Mouse (Mus musculus): Measurements from ENCODE around the gene Rnf10.

DNA sequence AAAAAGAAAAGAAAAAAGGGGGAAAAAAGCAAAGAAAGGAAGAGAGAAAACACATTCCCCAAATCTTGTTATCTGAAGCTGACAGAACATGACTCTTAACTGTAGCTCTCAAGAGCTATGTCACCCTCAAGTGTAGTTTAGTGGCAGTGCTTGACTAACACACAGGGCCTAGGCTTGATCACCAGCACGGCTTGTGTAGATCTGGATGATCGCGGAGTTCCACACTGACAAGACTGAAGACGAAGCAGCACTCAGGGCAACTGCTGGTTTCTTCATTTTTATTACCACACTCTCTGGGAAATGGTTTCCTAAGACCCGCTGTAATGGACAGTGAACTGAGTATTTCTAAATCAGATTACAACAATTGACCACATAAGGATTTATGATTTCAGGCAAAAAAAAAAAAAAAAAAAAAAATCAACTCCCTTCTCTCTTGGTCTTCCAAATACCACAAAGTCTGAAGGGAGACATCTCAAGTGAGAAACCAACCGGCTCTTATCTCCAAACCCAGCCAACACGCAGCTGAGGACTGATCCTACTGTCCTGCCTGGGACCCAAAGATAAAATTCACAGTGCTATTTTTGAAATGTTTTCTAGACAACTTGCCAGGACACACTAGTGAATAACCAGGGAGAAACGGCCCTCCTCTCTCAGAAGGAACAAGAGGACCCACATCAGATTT lies 5.8 kb downstream of the Rnf10 start:
- TF ChIP-seq ZC3H11A (IDR thresholded peaks at IDR 0.05; ENCODE audit: borderline replicate concordance, low read depth, low read length) (no peak), MAFK (IDR thresholded peaks at IDR 0.05; ENCODE audit: insufficient read depth, low read depth, low read length) (no peak), HCFC1 (IDR thresholded peaks at IDR 0.05; ENCODE audit: borderline replicate concordance, insufficient read depth, low read length) (no peak), ZNF384 (IDR thresholded peaks at IDR 0.05; ENCODE audit: low read depth, low read length) (no peak), CHD2 (IDR thresholded peaks at IDR 0.05; ENCODE audit: low read depth, low read length) (no peak)
